Mouse (Mus musculus) regulatory T cell (primary cell): ENCODE measurements around the gene Hap1.
"Not testable (repeated sequence)": the region's sequence is repeated elsewhere in the genome, so short reads cannot be mapped to it uniquely, and the experiment has no call there.

ENCODE experiments used
- in situ Hi-C: fragments of 300-600 bp; cut with MboI, MseI; formaldehyde crosslinking; loops from one replicate; pipeline ENCODE4 v1.15.1; 2025; ENCODE audit warnings: high pct_unique_total_duplicates

Gene Hap1

GRCm38 (mm10) chr11:100356819-100357211 is 887 bp upstream of the Hap1 start:
- in situ Hi-C loops = no loop called here

- in situ Hi-C loops = no loop called here
Measured at GRCm38 (mm10) chr11:100355151-100355951, 577 bp downstream of the Hap1 start.

GRCm38 (mm10) chr11:100352076-100352857 is 3.7 kb downstream of the Hap1 start:
- in situ Hi-C loops = no loop called here

- in situ Hi-C loops = no loop called here
Measured at GRCm38 (mm10) chr11:100344269-100344668, 11.7 kb downstream of the Hap1 start.

- in situ Hi-C loops = no loop called here
Measured at GRCm38 (mm10) chr11:100335731-100336130, 20.2 kb downstream of the Hap1 start.

- in situ Hi-C loops = no loop called here
Measured at GRCm38 (mm10) chr11:100333944-100334457, 21.9 kb downstream of the Hap1 start, which contains the start of gene Gast. Gene Gast, plus strand, starts transcription at chr11:100334407.

GRCm38 (mm10) chr11:100332766-100333515 is 23.0 kb downstream of the Hap1 start:
- in situ Hi-C loops = no loop called here

- in situ Hi-C loops = not testable (repeated sequence)
Measured at GRCm38 (mm10) chr11:100330816-100331375, 25.0 kb downstream of the Hap1 start.

- in situ Hi-C loops = no loop called here
Measured at GRCm38 (mm10) chr11:100330235-100330634, 25.7 kb downstream of the Hap1 start.

- in situ Hi-C loops = no loop called here
Measured at GRCm38 (mm10) chr11:100327761-100328160, 28.2 kb downstream of the Hap1 start.

- in situ Hi-C loops = no loop called here
Measured at GRCm38 (mm10) chr11:100327316-100327715, 28.6 kb downstream of the Hap1 start.

- in situ Hi-C loops = no loop called here
Measured at GRCm38 (mm10) chr11:100325062-100325629, 30.8 kb downstream of the Hap1 start.

GRCm38 (mm10) chr11:100323578-100323977 is 32.4 kb downstream of the Hap1 start:
- in situ Hi-C loops = loop anchor here (25.0 kb wide), 1 partner anchor 1161 kb away; the partner anchor contains the start of gene Ccr7

GRCm38 (mm10) chr11:100322591-100323258 is 33.2 kb downstream of the Hap1 start:
- in situ Hi-C loops = loop anchor here (25.0 kb wide), 1 partner anchor 1160 kb away; the partner anchor contains the start of gene Ccr7

GRCm38 (mm10) chr11:100321479-100322305 is 34.2 kb downstream of the Hap1 start:
- in situ Hi-C loops = loop anchor here (25.0 kb wide), 1 partner anchor 1159 kb away; the partner anchor contains the start of gene Ccr7

- in situ Hi-C loops = loop anchor here (25.0 kb wide), 1 partner anchor 1159 kb away; the partner anchor contains the start of gene Ccr7
Measured at GRCm38 (mm10) chr11:100320701-100321410, 35.1 kb downstream of the Hap1 start.

- in situ Hi-C loops = loop anchor here (25.0 kb wide), 1 partner anchor 1158 kb away; the partner anchor contains the start of gene Ccr7
Measured at GRCm38 (mm10) chr11:100320172-100320630, 35.7 kb downstream of the Hap1 start.

- in situ Hi-C loops = loop anchor here (25.0 kb wide), 1 partner anchor 1157 kb away; the partner anchor contains the start of gene Ccr7
Measured at GRCm38 (mm10) chr11:100319492-100320171, 36.3 kb downstream of the Hap1 start, which contains the start of gene Eif1. Gene Eif1, plus strand, starts transcription at chr11:100319885.
